Mouse (Mus musculus) CH12.LX (cell line): ENCODE data around the gene AF067061. TPM values are rescaled to one million over a fixed set of nuclear protein-coding genes. Genes with fewer than 3 reads are reported as not detected.
"Not testable (repeated sequence)": the region's sequence is repeated elsewhere in the genome, so short reads cannot be mapped to it uniquely, and the experiment has no call there.

Source experiments
- DNase-seq: peaks from one replicate; pipeline ENCODE4 v3.0.0-alpha.2; 2013; ENCODE audit errors: extremely low read depth
- H3K27ac ChIP-seq: 2 replicates; pipeline ENCODE4 v1.5.1; 2012; ENCODE audit warnings: low read depth, mild to moderate bottlenecking, control low read depth, moderate library complexity; ENCODE audit not compliant: insufficient read depth
- H3K27me3 ChIP-seq: replicated peaks from 2 replicates; pipeline ENCODE3; 2012; ENCODE audit warnings: inconsistent platforms
- H3K36me3 ChIP-seq, 2 experiments: replicated peaks in 1 of 2; 2 replicates each; pipeline versions ENCODE3 to v1.6.1; 2012; ENCODE audit warnings: inconsistent platforms in 1 of 2, low read length in 1 of 2, mild to moderate bottlenecking in 1 of 2, mixed read lengths in 1 of 2, moderate library complexity in 1 of 2; ENCODE audit not compliant: control insufficient read depth in 1 of 2, insufficient read depth in 1 of 2
- H3K4me1 ChIP-seq, 2 experiments: 2 replicates each; pipeline ENCODE4 v1.6.1; 2012; ENCODE audit warnings: inconsistent platforms in 1 of 2, moderate library complexity in 1 of 2; ENCODE audit not compliant: insufficient read depth in 2 of 2, control insufficient read depth in 1 of 2
- H3K4me2 ChIP-seq: 2 replicates; pipeline ENCODE4 v1.6.1; 2012; ENCODE audit warnings: low read depth, mild to moderate bottlenecking, control low read depth; ENCODE audit not compliant: poor library complexity, insufficient read depth, severe bottlenecking
- H3K4me3 ChIP-seq, 3 experiments: fragments of 150-350 bp in 1 of 3; sonication (generic) in 1 of 3; replicated peaks in 1 of 3; 2 replicates each; pipeline versions ENCODE3 to v1.5.1; 2011 to 2012; ENCODE audit warnings: low read depth in 2 of 3, low read length in 2 of 3, mild to moderate bottlenecking in 2 of 3, moderate library complexity in 2 of 3, control low read depth in 1 of 3, improper control_type of control experiment in 1 of 3, inconsistent platforms in 1 of 3, mixed read lengths in 1 of 3; ENCODE audit not compliant: poor library complexity in 1 of 3
- H3K79me2 ChIP-seq: replicated peaks from 2 replicates; pipeline ENCODE4 v1.6.1; 2012; ENCODE audit warnings: mild to moderate bottlenecking, moderate library complexity; ENCODE audit not compliant: control insufficient read depth, poor library complexity, insufficient read depth, severe bottlenecking; ENCODE audit errors: extremely low read depth
- H3K9ac ChIP-seq: 2 replicates; pipeline ENCODE4 v1.6.1; 2012; ENCODE audit warnings: low read depth, mild to moderate bottlenecking, control low read depth, moderate library complexity; ENCODE audit not compliant: insufficient read depth
- H3K9me3 ChIP-seq: replicated peaks from 2 replicates; pipeline ENCODE3; 2012; ENCODE audit warnings: low read length, inconsistent platforms, mixed read lengths
- BHLHE40 ChIP-seq: IDR thresholded peaks from 2 replicates; pipeline ENCODE4 v1.6.1; 2011; ENCODE audit warnings: mild to moderate bottlenecking, low read depth, low read length, improper control_type of control experiment
- CHD2 ChIP-seq: IDR thresholded peaks from 2 replicates; pipeline ENCODE4 v1.6.1; 2011; ENCODE audit warnings: low read length, improper control_type of control experiment
- E2F4 ChIP-seq: IDR thresholded peaks from 2 replicates; pipeline ENCODE4 v1.6.1; 2011; ENCODE audit warnings: low read depth, low read length, improper control_type of control experiment; ENCODE audit not compliant: insufficient replicate concordance
- ETS1 ChIP-seq: conservative IDR thresholded peaks from 2 replicates; pipeline ENCODE4 v1.6.1; 2012; ENCODE audit warnings: low read depth, mild to moderate bottlenecking, inconsistent platforms, low read length, improper control_type of control experiment, moderate library complexity
- IRF4 ChIP-seq: IDR thresholded peaks from 2 replicates; pipeline ENCODE4 v1.6.1; 2014; ENCODE audit warnings: low read depth, mild to moderate bottlenecking, inconsistent platforms, low read length, improper control_type of control experiment
- MAFK ChIP-seq: IDR thresholded peaks from 2 replicates; pipeline ENCODE4 v1.6.1; 2011; ENCODE audit warnings: low read length, improper control_type of control experiment; ENCODE audit not compliant: insufficient replicate concordance
- MAX ChIP-seq: IDR thresholded peaks from 2 replicates; pipeline ENCODE4 v1.6.1; 2011; ENCODE audit warnings: low read length, improper control_type of control experiment
- MYC ChIP-seq: IDR thresholded peaks from 2 replicates; pipeline ENCODE4 v1.6.1; 2011; ENCODE audit warnings: low read depth, mild to moderate bottlenecking, improper control_type of control experiment, low read length
- POLR2A ChIP-seq: IDR thresholded peaks from 2 replicates; pipeline ENCODE4 v1.6.1; 2011; ENCODE audit warnings: low read depth, mild to moderate bottlenecking, improper control_type of control experiment, low read length
- RCOR1 ChIP-seq: conservative IDR thresholded peaks from 2 replicates; pipeline ENCODE4 v1.6.1; 2012; ENCODE audit warnings: low read depth, mild to moderate bottlenecking, inconsistent platforms, low read length, improper control_type of control experiment
- SMC3 ChIP-seq: IDR thresholded peaks from 2 replicates; pipeline ENCODE4 v1.6.1; 2011; ENCODE audit warnings: low read depth, low read length, improper control_type of control experiment
- TCF12 ChIP-seq: IDR thresholded peaks from 2 replicates; pipeline ENCODE4 v1.6.1; 2014; ENCODE audit warnings: low read depth, mild to moderate bottlenecking, inconsistent platforms, low read length, improper control_type of control experiment
- ZMIZ1 ChIP-seq: IDR thresholded peaks from 2 replicates; pipeline ENCODE4 v1.6.1; 2012; ENCODE audit warnings: low read depth, mild to moderate bottlenecking, inconsistent platforms, low read length, improper control_type of control experiment
- ZNF384 ChIP-seq: IDR thresholded peaks from 2 replicates; pipeline ENCODE4 v1.6.1; 2012; ENCODE audit warnings: low read depth, low read length, improper control_type of control experiment, inconsistent platforms
- dilution Hi-C: fragments of 300-500 bp; cut with MboI; formaldehyde crosslinking; loops from 2 replicates; pipeline ENCODE4 v1.14.3; 2020; ENCODE audit warnings: low sequenced_read_pairs; ENCODE audit not compliant: extremely low pct_unique_long_range_greater_than_20kb, extremely low pct_ligation_motif_present
- in situ Hi-C: fragments of 300-500 bp; cut with MboI; formaldehyde crosslinking; loops from 3 replicates; pipeline ENCODE4 v1.14.3; 2019; ENCODE audit warnings: low sequenced_read_pairs, low pct_ligation_motif_present, low pct_unique_long_range_greater_than_20kb, mixed read lengths
- polyA plus RNA-seq: library from polyadenylated mRNA; unstranded; fragments of >175 nt; gene quantifications from 2 replicates; pipeline ENCODE4 v1.2.1, GENCODE M21; 2012; ENCODE audit warnings: low read depth; ENCODE audit not compliant: insufficient read length
- total RNA-seq, 2 experiments: library from RNA; depleted of rRNA; stranded (reverse); fragments of 300-350 nt in 1 of 2; fragments of >200 nt in 1 of 2; gene quantifications; 2 replicates each; pipeline ENCODE4 v1.2.3; 2012 to 2014

The AF067061 gene
- total and polyA plus RNA-seq, 3 experiments: 33.8 to 83.0 (median 41.9) TPM

DNA sequence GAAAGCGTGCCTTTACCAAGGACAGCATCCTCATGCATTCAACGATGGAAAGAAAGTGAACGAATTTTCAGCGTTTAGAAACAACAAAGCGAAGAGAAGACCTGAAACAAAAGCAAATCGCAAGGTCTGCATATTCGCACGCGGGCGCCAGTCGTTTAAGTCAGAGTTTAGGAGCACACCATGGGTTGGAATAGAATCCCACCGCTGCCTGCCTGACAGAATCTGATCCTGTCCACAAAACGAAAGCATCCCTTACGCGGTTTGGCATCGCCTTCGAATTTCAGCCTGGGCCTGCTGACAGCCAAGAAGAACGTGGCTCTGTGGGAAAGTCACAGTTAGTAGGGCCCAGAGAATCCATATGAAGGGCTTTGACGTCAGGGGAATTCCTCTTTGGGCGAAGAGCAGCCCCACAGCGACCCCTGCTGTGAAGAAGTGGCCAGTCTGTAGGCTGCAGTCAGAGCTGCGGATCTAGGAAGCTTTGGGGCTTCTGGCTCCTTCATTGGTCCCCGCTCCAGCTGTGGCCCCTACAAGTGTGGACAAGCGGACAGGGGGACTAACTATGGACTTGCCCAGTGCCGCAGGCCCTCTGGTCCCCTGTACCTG is 30.4 kb upstream of the AF067061 start:
- H3K9ac ChIP-seq, H3K36me3 ChIP-seq, in situ Hi-C loops, H3K9me3 ChIP-seq, H3K27me3 ChIP-seq, DNase-seq, H3K4me1 ChIP-seq, H3K4me2 ChIP-seq, H3K79me2 ChIP-seq, H3K4me3 ChIP-seq, H3K27ac ChIP-seq, dilution Hi-C loops: not testable (repeated sequence)
- 0 out of 2 replicates have a peak, but pooled peaks have one; percentile 4 for TF ChIP-seq SMC3

- H3K4me2 ChIP-seq, DNase-seq, H3K9ac ChIP-seq, in situ Hi-C loops, H3K27ac ChIP-seq, H3K79me2 ChIP-seq, H3K9me3 ChIP-seq, dilution Hi-C loops, H3K4me1 ChIP-seq, H3K36me3 ChIP-seq, H3K27me3 ChIP-seq, H3K4me3 ChIP-seq: not testable (repeated sequence)
These were observed 24.1 kb upstream of the AF067061 start, which contains the start of gene Gm21731 for GRCm38 (mm10) chr13:120238811-120239210. Gene Gm21731, plus strand, starts transcription at chr13:120239111.

- DNase-seq, H3K9me3 ChIP-seq, H3K27me3 ChIP-seq, in situ Hi-C loops, dilution Hi-C loops, H3K4me2 ChIP-seq, H3K79me2 ChIP-seq, H3K36me3 ChIP-seq, H3K4me1 ChIP-seq, H3K4me3 ChIP-seq, H3K9ac ChIP-seq, H3K27ac ChIP-seq: not testable (repeated sequence)
These were observed 11.5 kb upstream of the AF067061 start for GRCm38 (mm10) chr13:120251208-120251924.

DNA sequence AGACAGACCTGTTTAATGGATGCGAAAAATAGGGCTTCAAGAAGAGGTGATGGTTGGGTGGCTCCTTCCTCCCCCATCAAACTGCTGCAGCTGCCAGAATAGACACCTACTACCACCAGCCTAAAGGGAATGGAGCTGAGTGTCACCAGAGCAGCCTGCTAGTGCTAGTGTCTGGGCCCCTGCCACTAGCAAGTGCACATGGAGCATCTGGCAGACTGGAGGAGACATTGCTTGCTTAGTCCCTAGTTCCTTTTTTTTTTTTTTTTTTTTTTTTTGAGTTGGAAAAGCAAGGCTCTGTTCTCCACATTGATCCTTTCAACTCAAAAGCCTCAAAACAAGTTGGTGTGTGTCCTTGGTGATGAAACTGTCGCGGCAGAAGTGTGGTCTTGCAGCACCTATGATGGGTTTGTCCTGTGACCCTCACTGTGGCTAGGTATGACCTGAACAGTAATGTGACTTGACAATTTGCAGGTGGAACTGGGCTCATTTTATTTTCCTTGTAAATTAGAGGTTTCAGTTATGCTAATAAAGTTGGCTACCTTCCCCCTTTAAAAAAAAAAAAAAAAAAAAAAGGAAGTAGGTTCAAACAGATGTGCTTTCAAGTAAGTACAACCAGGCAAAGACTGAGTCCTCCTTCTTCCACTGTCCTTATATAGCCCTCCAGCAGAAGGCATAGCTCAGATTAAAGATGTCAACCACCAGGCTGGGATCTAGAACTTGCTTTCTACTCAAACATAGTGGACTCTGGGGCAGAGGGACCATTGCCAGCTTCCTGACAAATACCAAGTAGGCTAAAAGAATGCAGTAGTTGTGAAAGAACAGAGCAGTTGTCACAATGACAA is 3.9 kb upstream of the AF067061 start:
- Histone ChIP-seq H3K4me3 (peak overlapping the region in 1 of 3 experiments; percentile 28), H3K4me1 (peaks cover 8 to 23% of the 10 kb centered on the region in 2 experiments), H3K4me2 (peak overlapping the region; percentile 88; the same call in 1 of the 2 replicates), H3K9ac (peak overlapping the region; percentile 66; the same call in 1 of the 2 replicates), H3K27ac (peak overlapping the region; percentile 100)
- H3K9me3 ChIP-seq, H3K79me2 ChIP-seq, H3K36me3 ChIP-seq, dilution Hi-C loops, in situ Hi-C loops, H3K27me3 ChIP-seq: not testable (repeated sequence)
- DNase-seq: peak; percentile 95
- TF ChIP-seq RCOR1: peak; percentile 76
- peak; percentile 80 for TF ChIP-seq BHLHE40
- TF ChIP-seq MYC: peak; percentile 70; the same call in 1 of the 2 replicates
- peak; percentile 91 for TF ChIP-seq ZNF384
- TF ChIP-seq TCF12: peak; percentile 82
- TF ChIP-seq MAX: peak; percentile 40; the same call in 1 of the 2 replicates
- TF ChIP-seq ZMIZ1: peak; percentile 24; the same call in 1 of the 2 replicates
- TF ChIP-seq E2F4: peak; percentile 71; the same call in 1 of the 2 replicates
- peak; percentile 39; the same call in 1 of the 2 replicates for TF ChIP-seq POLR2A
- TF ChIP-seq IRF4: peak; percentile 68; the same call in 1 of the 2 replicates
- peak; percentile 54; the same call in 1 of the 2 replicates for TF ChIP-seq MAFK
- peak; percentile 57 for TF ChIP-seq ETS1
- peak; percentile 48; the same call in 1 of the 2 replicates for TF ChIP-seq CHD2
